Mouse (Mus musculus) cerebellum, adult 18-20 months (tissue): ENCODE measurements at regions not wholly inside any gene's neighbourhood (a gene's known extent, or its start where the extent isn't known, plus 50 kb on each side); places are given as distances from the start of the nearest gene placed in this dataset.

ENCODE experiments used
- DNase-seq, 2 experiments: peaks; one replicate each; pipeline ENCODE4 v3.0.0; 2021

GRCm38 (mm10) chr8:117890211-117890610 is 88.5 kb upstream of the Mphosph6 start:
- DNase-seq = no peak

- no peak for DNase-seq
These were observed 79.8 kb upstream of the Mphosph6 start for GRCm38 (mm10) chr8:117881414-117881973.

GRCm38 (mm10) chr8:117880279-117880975 is 78.7 kb upstream of the Mphosph6 start:
- DNase-seq = no peak

GRCm38 (mm10) chr8:117873611-117874010 is 71.9 kb upstream of the Mphosph6 start:
- no peak for DNase-seq

GRCm38 (mm10) chr8:117867138-117867537 is 65.4 kb upstream of the Mphosph6 start:
- DNase-seq = no peak

GRCm38 (mm10) chr8:117865014-117865413 is 63.3 kb upstream of the Mphosph6 start:
- no peak for DNase-seq

GRCm38 (mm10) chr8:117863837-117864236 is 62.1 kb upstream of the Mphosph6 start:
- DNase-seq = peak; percentile 22 to 25

GRCm38 (mm10) chr8:117862318-117862717 is 60.6 kb upstream of the Mphosph6 start:
- no peak for DNase-seq

- DNase-seq = no peak
These were observed 58.0 kb upstream of the Mphosph6 start for GRCm38 (mm10) chr8:117859734-117860133.

- no peak for DNase-seq
These were observed 57.4 kb upstream of the Mphosph6 start for GRCm38 (mm10) chr8:117859095-117859494.

- DNase-seq = no peak
These were observed 54.4 kb upstream of the Mphosph6 start for GRCm38 (mm10) chr8:117856121-117856520.

- DNase-seq = no peak
These were observed 53.3 kb upstream of the Mphosph6 start for GRCm38 (mm10) chr8:117854942-117855491.

- DNase-seq = no peak
These were observed 52.6 kb upstream of the Mphosph6 start for GRCm38 (mm10) chr8:117854301-117854700.

GRCm38 (mm10) chr8:117853408-117853807 is 51.7 kb upstream of the Mphosph6 start:
- no peak for DNase-seq

GRCm38 (mm10) chr8:117852521-117852920 is 50.8 kb upstream of the Mphosph6 start:
- no peak for DNase-seq
